Mouse (Mus musculus) right cerebral cortex, postnatal 10 days (tissue): Measurements from ENCODE around the gene 9530003J23Rik.

Experiments
- DNase-seq, 2 experiments: peaks; one replicate each; pipeline ENCODE4 v3.0.0; 2021; ENCODE audit warnings: low spot score in 2 of 2

9530003J23Rik gene

DNA sequence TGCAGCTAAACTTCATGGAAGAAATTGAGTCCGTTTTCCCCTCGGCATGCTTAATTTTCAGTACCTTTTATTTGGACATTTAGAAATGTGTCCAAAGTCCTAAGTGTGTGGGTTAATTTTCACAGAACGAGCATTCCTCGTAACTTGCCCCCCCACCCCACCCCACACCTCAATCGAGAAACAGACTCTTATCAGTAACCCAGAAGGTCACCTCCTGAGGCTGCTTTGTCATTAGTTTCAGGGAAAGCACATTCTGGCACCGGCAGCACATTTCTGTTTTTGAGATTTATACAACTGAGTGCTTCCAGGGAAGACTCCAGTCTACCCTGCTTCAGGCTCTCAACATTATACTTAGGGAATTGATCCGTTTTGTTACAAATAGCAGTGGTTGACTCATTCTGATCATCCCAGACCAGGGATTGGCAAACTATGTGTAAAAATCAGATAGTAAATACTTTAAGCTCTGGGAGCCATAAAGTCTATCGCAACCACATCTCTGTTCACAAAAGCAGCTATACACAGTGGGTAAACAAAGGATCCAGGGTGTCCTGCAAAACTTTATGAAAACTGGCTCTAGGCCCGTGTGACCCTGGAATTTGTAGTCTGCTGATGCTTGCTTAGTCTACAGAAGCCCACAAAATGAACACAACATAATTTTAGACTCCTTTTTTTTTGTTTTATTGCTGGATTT, 53.0 kb downstream of the 9530003J23Rik start:
- DNase-seq: no peak
